Mouse (Mus musculus): ENCODE measurements around the gene Wdr31.

The Wdr31 gene

GRCm38 (mm10) chr4:62440986-62441385, 29.7 kb downstream of the Wdr31 start:
- DNase-seq (ENCODE audit: extremely low spot score, low spot score) = no peak

- no peak for DNase-seq (ENCODE audit: extremely low spot score, low spot score)
Measured at GRCm38 (mm10) chr4:62440544-62440943, 30.2 kb downstream of the Wdr31 start.

GRCm38 (mm10) chr4:62439793-62440192, 30.9 kb downstream of the Wdr31 start:
- DNase-seq (ENCODE audit: extremely low spot score, low spot score) = no peak

- no peak for DNase-seq (ENCODE audit: extremely low spot score, low spot score)
Measured at GRCm38 (mm10) chr4:62437871-62438270, 32.8 kb downstream of the Wdr31 start.

- DNase-seq (ENCODE audit: extremely low spot score, low spot score) = no peak
Measured at GRCm38 (mm10) chr4:62437256-62437778, 33.4 kb downstream of the Wdr31 start.

- no peak for DNase-seq (ENCODE audit: extremely low spot score, low spot score)
Measured at GRCm38 (mm10) chr4:62435081-62435480, 35.6 kb downstream of the Wdr31 start, which contains the start of gene Rnf183. TSS of gene Rnf183 (minus strand) at chr4:62435252.

- no peak for DNase-seq (ENCODE audit: extremely low spot score, low spot score)
Measured at GRCm38 (mm10) chr4:62433939-62434870, 36.5 kb downstream of the Wdr31 start.

GRCm38 (mm10) chr4:62431522-62431921, 39.2 kb downstream of the Wdr31 start:
- no peak for DNase-seq (ENCODE audit: extremely low spot score, low spot score)

GRCm38 (mm10) chr4:62430678-62431077, 40.0 kb downstream of the Wdr31 start:
- no peak for DNase-seq (ENCODE audit: extremely low spot score, low spot score)

- DNase-seq (ENCODE audit: extremely low spot score, low spot score) = no peak
Measured at GRCm38 (mm10) chr4:62429616-62430015, 41.1 kb downstream of the Wdr31 start.

- DNase-seq (ENCODE audit: extremely low spot score, low spot score) = no peak
Measured at GRCm38 (mm10) chr4:62427978-62428758, 42.5 kb downstream of the Wdr31 start.

GRCm38 (mm10) chr4:62425891-62426290, 44.8 kb downstream of the Wdr31 start:
- no peak for DNase-seq (ENCODE audit: extremely low spot score, low spot score)

- no peak for DNase-seq (ENCODE audit: extremely low spot score, low spot score)
Measured at GRCm38 (mm10) chr4:62419091-62419490, 51.6 kb downstream of the Wdr31 start.

- no peak for DNase-seq (ENCODE audit: extremely low spot score, low spot score)
Measured at GRCm38 (mm10) chr4:62418448-62418847, 52.2 kb downstream of the Wdr31 start.

GRCm38 (mm10) chr4:62411606-62412005, 59.1 kb downstream of the Wdr31 start:
- DNase-seq (ENCODE audit: extremely low spot score, low spot score) = no peak

- DNase-seq (ENCODE audit: extremely low spot score, low spot score) = no peak
Measured at GRCm38 (mm10) chr4:62410325-62410724, 60.4 kb downstream of the Wdr31 start.

- no peak for DNase-seq (ENCODE audit: extremely low spot score, low spot score)
Measured at GRCm38 (mm10) chr4:62409615-62410014, 61.1 kb downstream of the Wdr31 start.

GRCm38 (mm10) chr4:62408601-62409282, 62.0 kb downstream of the Wdr31 start, which contains the start of the genes Cdc26 and Prpf4:
TSS of gene Cdc26 (minus strand) at chr4:62408642.
TSS of gene Prpf4 (plus strand) at chr4:62408797.
- DNase-seq (ENCODE audit: extremely low spot score, low spot score) = peak; percentile 94

GRCm38 (mm10) chr4:62407730-62408582, 62.7 kb downstream of the Wdr31 start:
- peak; percentile 73 for DNase-seq (ENCODE audit: extremely low spot score, low spot score)

- DNase-seq (ENCODE audit: extremely low spot score, low spot score) = no peak
Measured at GRCm38 (mm10) chr4:62406133-62406532, 64.6 kb downstream of the Wdr31 start.

Data from neural tube, embryonic 10.5 days (tissue).